Mouse (Mus musculus): Measurements from ENCODE around the gene Syngr3. TPM values are rescaled to one million over a fixed set of nuclear protein-coding genes. Genes with fewer than 3 reads are reported as not detected.

Gene Syngr3
- polyA plus RNA-seq, 2 experiments: 3.0 to 3.1 TPM

GRCm38 (mm10) chr17:24708646-24709045 is 18.9 kb upstream of the Syngr3 start:
- H3K36me3 ChIP-seq (ENCODE audit: control insufficient read depth, insufficient read depth, low read length): peaks cover 21% of the 10 kb centered on the region
- no peaks in the 10 kb centered on the region for H3K27me3 ChIP-seq (ENCODE audit: control insufficient read depth, insufficient read depth, low read length)
- no peak overlapping the region for H3K27ac ChIP-seq (replicated peaks; ENCODE audit: low read depth, low read length)
- H3K9me3 ChIP-seq (ENCODE audit: control insufficient read depth, low read length): no peaks in the 10 kb centered on the region
- no peak for TF ChIP-seq POLR2A (IDR thresholded peaks at IDR 0.05; ENCODE audit: borderline replicate concordance, extremely low read depth, insufficient read depth, insufficient read length)
- no peak for DNase-seq (ENCODE audit: low spot score)
- H3K4me2 ChIP-seq (replicated peaks; ENCODE audit: low read depth, low read length, severe bottlenecking): no peak overlapping the region
- 28% methylated on average over 2 of the region's 2 CpGs for WGBS
- no peak overlapping the region for H3K9ac ChIP-seq (ENCODE audit: low read depth, low read length, severe bottlenecking)
- ATAC-seq (ENCODE audit: low FRiP score, low read depth): no peak
- H3K4me3 ChIP-seq (replicated peaks; ENCODE audit: low read length): no peak overlapping the region
- H3K4me1 ChIP-seq (ENCODE audit: control insufficient read depth, insufficient read depth, low read length): peaks cover 8% of the 10 kb centered on the region; the same call in 1 of the 2 replicates

- WGBS: 3% methylated on average over 24 of the region's 24 CpGs
- H3K4me2 ChIP-seq (replicated peaks; ENCODE audit: low read depth, low read length, severe bottlenecking): peak overlapping the region; percentile 78
- no peaks in the 10 kb centered on the region for H3K27me3 ChIP-seq (ENCODE audit: control insufficient read depth, insufficient read depth, low read length)
- no peaks in the 10 kb centered on the region for H3K9me3 ChIP-seq (ENCODE audit: control insufficient read depth, low read length)
- ATAC-seq (ENCODE audit: low FRiP score, low read depth) (peak; percentile 35), DNase-seq (ENCODE audit: low spot score) (no peak)
- peak overlapping the region; percentile 65 for H3K9ac ChIP-seq (ENCODE audit: low read depth, low read length, severe bottlenecking)
- peaks cover 25% of the 10 kb centered on the region for H3K36me3 ChIP-seq (ENCODE audit: control insufficient read depth, insufficient read depth, low read length)
- H3K27ac ChIP-seq (replicated peaks; ENCODE audit: low read depth, low read length): peak overlapping the region; percentile 67
- H3K4me1 ChIP-seq (ENCODE audit: control insufficient read depth, insufficient read depth, low read length): peaks cover 8% of the 10 kb centered on the region; the same call in 1 of the 2 replicates
- H3K4me3 ChIP-seq (replicated peaks; ENCODE audit: low read length): peak overlapping the region; percentile 78
- no peak for TF ChIP-seq POLR2A (IDR thresholded peaks at IDR 0.05; ENCODE audit: borderline replicate concordance, extremely low read depth, insufficient read depth, insufficient read length)
These were observed 18.2 kb upstream of the Syngr3 start for GRCm38 (mm10) chr17:24707801-24708425.

GRCm38 (mm10) chr17:24706982-24707800 is 17.4 kb upstream of the Syngr3 start, which contains the start of gene Tbl3:
Gene Tbl3, minus strand, starts transcription at chr17:24707660.
- Histone ChIP-seq H3K4me1 (ENCODE audit: control insufficient read depth, insufficient read depth, low read length) (peaks cover 8% of the 10 kb centered on the region; the same call in 1 of the 2 replicates), H3K27me3 (ENCODE audit: control insufficient read depth, insufficient read depth, low read length) (no peaks in the 10 kb centered on the region), H3K9ac (ENCODE audit: low read depth, low read length, severe bottlenecking) (peak within 1 kb of the TSS; percentile 65), H3K4me3 (replicated peaks; ENCODE audit: low read length) (peak within 1 kb of the TSS; percentile 78), H3K36me3 (ENCODE audit: control insufficient read depth, insufficient read depth, low read length) (peaks cover 31% of the 10 kb centered on the region), H3K9me3 (ENCODE audit: control insufficient read depth, low read length) (no peaks in the 10 kb centered on the region), H3K27ac (replicated peaks; ENCODE audit: low read depth, low read length) (peak within 1 kb of the TSS; percentile 67), H3K4me2 (replicated peaks; ENCODE audit: low read depth, low read length, severe bottlenecking) (peak within 1 kb of the TSS; percentile 78)
- ATAC-seq (ENCODE audit: low FRiP score, low read depth) (peak; percentile 92), DNase-seq (ENCODE audit: low spot score) (peak; percentile 95)
- peak; percentile 71; the same call in 1 of the 2 replicates for TF ChIP-seq POLR2A (IDR thresholded peaks at IDR 0.05; ENCODE audit: borderline replicate concordance, extremely low read depth, insufficient read depth, insufficient read length)
- WGBS: 7% methylated on average over 32 of the region's 32 CpGs

- Histone ChIP-seq H3K27me3 (ENCODE audit: control insufficient read depth, insufficient read depth, low read length) (no peaks in the 10 kb centered on the region), H3K27ac (replicated peaks; ENCODE audit: low read depth, low read length) (no peak overlapping the region), H3K36me3 (ENCODE audit: control insufficient read depth, insufficient read depth, low read length) (peaks cover 45% of the 10 kb centered on the region), H3K4me1 (ENCODE audit: control insufficient read depth, insufficient read depth, low read length) (peaks cover 8% of the 10 kb centered on the region; the same call in 1 of the 2 replicates), H3K9me3 (ENCODE audit: control insufficient read depth, low read length) (no peaks in the 10 kb centered on the region), H3K4me2 (replicated peaks; ENCODE audit: low read depth, low read length, severe bottlenecking) (no peak overlapping the region), H3K9ac (ENCODE audit: low read depth, low read length, severe bottlenecking) (no peak overlapping the region), H3K4me3 (replicated peaks; ENCODE audit: low read length) (no peak overlapping the region)
- TF ChIP-seq POLR2A (IDR thresholded peaks at IDR 0.05; ENCODE audit: borderline replicate concordance, extremely low read depth, insufficient read depth, insufficient read length): no peak
- WGBS: 95% methylated on average over 3 of the region's 3 CpGs
- ATAC-seq (ENCODE audit: low FRiP score, low read depth) (no peak), DNase-seq (ENCODE audit: low spot score) (no peak)
These were observed 16.1 kb upstream of the Syngr3 start for GRCm38 (mm10) chr17:24705821-24706220.

- DNase-seq (ENCODE audit: low spot score): no peak
- Histone ChIP-seq H3K27me3 (ENCODE audit: control insufficient read depth, insufficient read depth, low read length) (no peaks in the 10 kb centered on the region), H3K9ac (ENCODE audit: low read depth, low read length, severe bottlenecking) (no peak overlapping the region), H3K9me3 (ENCODE audit: control insufficient read depth, low read length) (no peaks in the 10 kb centered on the region), H3K4me2 (replicated peaks; ENCODE audit: low read depth, low read length, severe bottlenecking) (no peak overlapping the region), H3K4me1 (ENCODE audit: control insufficient read depth, insufficient read depth, low read length) (peaks cover 6% of the 10 kb centered on the region), H3K27ac (replicated peaks; ENCODE audit: low read depth, low read length) (no peak overlapping the region), H3K36me3 (ENCODE audit: control insufficient read depth, insufficient read depth, low read length) (peaks cover 60% of the 10 kb centered on the region), H3K4me3 (replicated peaks; ENCODE audit: low read length) (no peak overlapping the region)
- TF ChIP-seq POLR2A (IDR thresholded peaks at IDR 0.05; ENCODE audit: borderline replicate concordance, extremely low read depth, insufficient read depth, insufficient read length): no peak
- ATAC-seq (ENCODE audit: low FRiP score, low read depth): no peak
- WGBS: 89% methylated on average over 9 of the region's 9 CpGs
These were observed 11.5 kb upstream of the Syngr3 start for GRCm38 (mm10) chr17:24701251-24701650.

Measured in limb, embryonic 14.5 days (tissue).